Mouse (Mus musculus) heart, adult 2 months (tissue): ENCODE results near the gene Reln. TPM values are rescaled to one million over a fixed set of nuclear protein-coding genes. Genes with fewer than 3 reads are reported as not detected.

ENCODE experiments used
- DNase-seq, 2 experiments: peaks; one replicate each; pipeline ENCODE4 v3.0.0; 2021
- H3K27ac ChIP-seq: fragments of 200-600 bp; 2 replicates; pipeline ENCODE4 v1.8.1; 2022
- H3K27me3 ChIP-seq: fragments of 200-500 bp; 2 replicates; pipeline ENCODE4 v1.6.1; 2012; ENCODE audit warnings: mild to moderate bottlenecking, low read length, inconsistent platforms, mixed read lengths; ENCODE audit not compliant: control insufficient read depth, insufficient read depth
- H3K36me3 ChIP-seq: fragments of 200-500 bp; 2 replicates; pipeline ENCODE4 v1.6.1; 2012; ENCODE audit warnings: low read length, inconsistent platforms; ENCODE audit not compliant: control insufficient read depth, insufficient read depth
- H3K4me1 ChIP-seq: fragments of 200-500 bp; 2 replicates; pipeline ENCODE4 v1.6.1; 2011; ENCODE audit warnings: low read length; ENCODE audit not compliant: control insufficient read depth, insufficient read depth
- H3K4me3 ChIP-seq: fragments of 200-600 bp; 2 replicates; pipeline ENCODE4 v1.8.1; 2022
- H3K79me2 ChIP-seq: fragments of 200-500 bp; replicated peaks from 2 replicates; pipeline ENCODE4 v1.6.1; 2012; ENCODE audit warnings: mild to moderate bottlenecking, inconsistent platforms, low read length, moderate library complexity, mixed read lengths; ENCODE audit not compliant: control insufficient read depth, insufficient read depth
- H3K9ac ChIP-seq: fragments of 200-500 bp; 2 replicates; pipeline ENCODE4 v1.6.1; 2012; ENCODE audit warnings: low read depth, mild to moderate bottlenecking, control low read depth, inconsistent platforms, low read length, mixed read lengths
- CTCF ChIP-seq: fragments of 200-600 bp; IDR thresholded peaks from 2 replicates; pipeline ENCODE4 v1.8.1; 2022; ENCODE audit warnings: antibody characterized with exemption, mild to moderate bottlenecking, moderate library complexity
- EP300 ChIP-seq: fragments of 200-500 bp; IDR thresholded peaks from 2 replicates; pipeline ENCODE4 v1.6.1; 2011; ENCODE audit warnings: low read depth, low read length, control low read depth; ENCODE audit not compliant: insufficient read depth
- POLR2A ChIP-seq: fragments of 200-500 bp; IDR thresholded peaks from 2 replicates; pipeline ENCODE4 v1.6.1; 2011; ENCODE audit warnings: mild to moderate bottlenecking, low read depth, low read length, control low read depth; ENCODE audit not compliant: insufficient read depth
- WGBS: fragments of 180-500 bp; shearing (Covaris S2); methylation state at CpG from one replicate; pipeline ENCODE4 v1.1.7; 2018; 5-methylcytosine and 5-hydroxymethylcytosine counted together
- intact Hi-C: fragments of 180-260 bp; cut with DNase I; formaldehyde crosslinking; loops from one replicate; pipeline ENCODE4 v1.15.1; 2025
- polyA plus RNA-seq: library from polyadenylated mRNA; depleted of rRNA; stranded (reverse); fragments of >200 nt; gene quantifications from 2 replicates; pipeline ENCODE4 v1.2.3, GENCODE M21; 2012
- total RNA-seq, 2 experiments: library from RNA; stranded (reverse); gene quantifications; 2 replicates each; pipeline ENCODE4 v1.2.3; 2021

Gene Reln
- total and polyA plus RNA-seq, 3 experiments: 2.6 to 4.0 (median 2.6) TPM

GRCm38 (mm10) chr5:21987711-21988110 is 356.8 kb downstream of the Reln start:
- no peak for DNase-seq
- WGBS: 79% methylated on average over 5 of the region's 5 CpGs
- H3K27ac ChIP-seq: no peak overlapping the region
- H3K4me3 ChIP-seq: no peak overlapping the region
- TF ChIP-seq POLR2A (no peak), EP300 (no peak), CTCF (no peak)
- intact Hi-C loops: loop anchor here (10.0 kb wide), 1 partner anchor 337 kb away; no protein-coding TSS in a partner anchor
- H3K9ac ChIP-seq: no peak overlapping the region
- H3K79me2 ChIP-seq: no peaks in the 10 kb centered on the region
- H3K4me1 ChIP-seq: no peaks in the 10 kb centered on the region
- no peaks in the 10 kb centered on the region for H3K27me3 ChIP-seq
- no peaks in the 10 kb centered on the region for H3K36me3 ChIP-seq

DNA sequence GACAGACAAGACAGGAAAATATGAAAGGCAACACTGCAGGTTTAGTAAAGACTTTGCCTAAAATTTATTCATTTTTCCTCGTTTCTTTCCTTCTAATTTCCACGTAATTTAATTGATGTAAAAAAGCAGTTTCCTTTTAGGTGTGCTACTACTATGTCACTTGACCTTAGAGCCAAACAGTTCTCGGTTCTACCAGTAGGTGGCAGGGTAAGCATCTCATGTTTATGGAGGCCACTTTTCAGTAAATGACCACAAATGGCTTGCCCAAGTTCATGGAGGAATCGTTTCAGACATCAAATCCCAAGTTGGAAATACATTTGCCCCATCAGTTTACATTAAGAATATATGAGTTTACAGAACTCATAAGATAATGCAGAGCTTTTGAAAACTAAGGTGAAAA is 358.2 kb downstream of the Reln start:
- Histone ChIP-seq H3K4me1 (no peaks in the 10 kb centered on the region), H3K27ac (no peak overlapping the region), H3K9ac (no peak overlapping the region), H3K4me3 (no peak overlapping the region), H3K36me3 (no peaks in the 10 kb centered on the region), H3K27me3 (no peaks in the 10 kb centered on the region), H3K79me2 (no peaks in the 10 kb centered on the region)
- 32% methylated on average over 4 of the region's 4 CpGs for WGBS
- no peak for TF ChIP-seq EP300
- peak; percentile 87 for TF ChIP-seq CTCF
- DNase-seq: peak in 1 of 2 experiments; percentile 27
- intact Hi-C loops: loop anchor here (10.0 kb wide), 1 partner anchor 338 kb away; no protein-coding TSS in a partner anchor

DNA sequence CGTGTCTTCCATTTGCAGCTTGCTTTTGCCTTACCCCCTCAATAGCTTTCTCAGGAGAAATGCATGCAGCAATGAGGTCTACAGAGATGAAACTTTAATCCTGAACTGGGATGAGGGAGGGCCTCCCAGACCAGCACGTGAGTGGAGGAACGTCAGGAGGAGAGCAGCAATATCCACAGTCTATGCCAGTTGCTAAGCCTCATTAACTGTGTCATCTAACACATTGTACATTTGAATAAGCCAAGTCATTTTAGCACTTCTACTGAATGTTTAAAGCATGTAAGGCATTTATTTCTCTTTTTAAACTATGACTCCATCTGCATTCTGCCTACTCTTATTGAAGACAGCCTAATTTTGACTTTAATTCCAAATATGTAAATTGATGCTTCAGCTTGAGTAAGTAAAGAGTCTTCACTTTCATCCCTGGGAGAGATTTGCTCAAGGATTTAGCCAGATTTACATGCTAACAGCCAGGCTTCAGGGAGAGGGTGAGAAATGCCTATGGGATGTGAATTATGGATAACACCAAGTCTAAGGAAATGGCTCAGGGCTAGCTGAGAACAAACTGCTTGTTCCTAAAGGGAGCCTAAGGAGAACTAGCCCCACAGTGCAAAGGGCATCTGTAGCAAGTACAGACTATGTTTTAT is 361.4 kb downstream of the Reln start:
- TF ChIP-seq POLR2A (no peak), EP300 (no peak), CTCF (no peak)
- Histone ChIP-seq H3K4me3 (no peak overlapping the region), H3K9ac (no peak overlapping the region), H3K27me3 (no peaks in the 10 kb centered on the region), H3K79me2 (no peaks in the 10 kb centered on the region), H3K36me3 (no peaks in the 10 kb centered on the region), H3K27ac (no peak overlapping the region), H3K4me1 (no peaks in the 10 kb centered on the region)
- intact Hi-C loops: loop anchor here (10.0 kb wide), 1 partner anchor 342 kb away; no protein-coding TSS in a partner anchor
- no peak for DNase-seq
- WGBS: 70% methylated on average over 3 of the region's 3 CpGs

- Histone ChIP-seq H3K36me3 (no peaks in the 10 kb centered on the region), H3K4me3 (no peak overlapping the region), H3K79me2 (no peaks in the 10 kb centered on the region), H3K27me3 (no peaks in the 10 kb centered on the region), H3K9ac (no peak overlapping the region), H3K4me1 (no peaks in the 10 kb centered on the region), H3K27ac (no peak overlapping the region)
- TF ChIP-seq EP300: no peak
- no peak for TF ChIP-seq POLR2A
- TF ChIP-seq CTCF: no peak
- intact Hi-C loops: loop anchor here (10.0 kb wide), 1 partner anchor 344 kb away; no protein-coding TSS in a partner anchor
- no peak for DNase-seq
- WGBS: 83% methylated on average over 3 of the region's 3 CpGs
Measured at GRCm38 (mm10) chr5:21981216-21981615, 363.3 kb downstream of the Reln start.

- H3K4me1 ChIP-seq: no peaks in the 10 kb centered on the region
- H3K9ac ChIP-seq: no peak overlapping the region
- 82% methylated on average over 3 of the region's 3 CpGs for WGBS
- no peak for TF ChIP-seq POLR2A
- TF ChIP-seq EP300: no peak
- no peak for TF ChIP-seq CTCF
- no peaks in the 10 kb centered on the region for H3K27me3 ChIP-seq
- H3K4me3 ChIP-seq: no peak overlapping the region
- H3K79me2 ChIP-seq: no peaks in the 10 kb centered on the region
- intact Hi-C loops: loop anchor here (10.0 kb wide), 1 partner anchor 344 kb away; no protein-coding TSS in a partner anchor
- no peaks in the 10 kb centered on the region for H3K36me3 ChIP-seq
- H3K27ac ChIP-seq: no peak overlapping the region
- DNase-seq: no peak
Measured at GRCm38 (mm10) chr5:21980544-21980943, 364.0 kb downstream of the Reln start.

DNA sequence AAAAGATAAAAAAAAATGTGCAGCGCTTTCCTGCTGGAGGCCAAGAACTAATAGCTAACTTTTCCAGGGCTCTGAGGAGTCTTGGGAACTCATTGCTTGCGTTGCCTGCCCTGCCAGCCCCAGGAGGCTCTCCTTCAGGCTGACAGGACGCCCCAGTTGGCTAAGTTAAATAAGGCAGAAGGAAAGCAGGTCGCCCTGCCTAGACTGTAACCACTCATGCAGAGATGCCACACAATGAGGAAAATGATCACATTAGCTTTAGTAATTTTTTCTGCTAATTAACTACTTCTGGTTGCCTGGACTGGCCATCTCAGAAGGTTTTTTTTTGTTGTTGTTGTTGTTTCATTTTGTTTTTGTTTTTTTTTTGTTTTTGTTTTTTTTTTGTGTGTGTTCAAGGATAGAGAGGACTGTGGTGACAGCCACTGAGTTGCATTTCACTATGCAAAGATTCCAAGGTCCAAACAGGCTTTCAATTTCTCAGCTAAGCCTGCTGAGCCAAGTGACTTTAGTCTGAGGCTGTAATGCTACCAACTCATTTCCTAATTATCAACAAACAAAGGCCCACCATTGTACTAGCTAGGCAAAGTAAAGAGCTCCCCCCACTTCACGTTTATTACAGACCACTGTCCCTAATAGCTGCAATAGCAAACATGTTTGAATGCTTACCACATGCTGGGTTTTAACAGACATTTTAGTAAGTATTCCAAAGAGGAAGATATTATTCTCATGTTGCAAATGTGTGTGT is 371.1 kb downstream of the Reln start:
- no peak for DNase-seq
- H3K79me2 ChIP-seq: no peaks in the 10 kb centered on the region
- H3K36me3 ChIP-seq: no peaks in the 10 kb centered on the region
- H3K27me3 ChIP-seq: no peaks in the 10 kb centered on the region
- no peak overlapping the region for H3K27ac ChIP-seq
- intact Hi-C loops: no loop called here
- no peak for TF ChIP-seq EP300
- TF ChIP-seq CTCF: no peak
- TF ChIP-seq POLR2A: no peak
- no peak overlapping the region for H3K4me3 ChIP-seq
- H3K9ac ChIP-seq: no peak overlapping the region
- WGBS: 40% methylated on average over 5 of the region's 5 CpGs
- H3K4me1 ChIP-seq: no peaks in the 10 kb centered on the region
